Mouse (Mus musculus): ENCODE data around the gene Def6. TPM values are rescaled to one million over a fixed set of nuclear protein-coding genes. Genes with fewer than 3 reads are reported as not detected.

Def6 gene
- polyA plus RNA-seq, 1 experiment from 2014 or later, result 3.5 TPM

DNA sequence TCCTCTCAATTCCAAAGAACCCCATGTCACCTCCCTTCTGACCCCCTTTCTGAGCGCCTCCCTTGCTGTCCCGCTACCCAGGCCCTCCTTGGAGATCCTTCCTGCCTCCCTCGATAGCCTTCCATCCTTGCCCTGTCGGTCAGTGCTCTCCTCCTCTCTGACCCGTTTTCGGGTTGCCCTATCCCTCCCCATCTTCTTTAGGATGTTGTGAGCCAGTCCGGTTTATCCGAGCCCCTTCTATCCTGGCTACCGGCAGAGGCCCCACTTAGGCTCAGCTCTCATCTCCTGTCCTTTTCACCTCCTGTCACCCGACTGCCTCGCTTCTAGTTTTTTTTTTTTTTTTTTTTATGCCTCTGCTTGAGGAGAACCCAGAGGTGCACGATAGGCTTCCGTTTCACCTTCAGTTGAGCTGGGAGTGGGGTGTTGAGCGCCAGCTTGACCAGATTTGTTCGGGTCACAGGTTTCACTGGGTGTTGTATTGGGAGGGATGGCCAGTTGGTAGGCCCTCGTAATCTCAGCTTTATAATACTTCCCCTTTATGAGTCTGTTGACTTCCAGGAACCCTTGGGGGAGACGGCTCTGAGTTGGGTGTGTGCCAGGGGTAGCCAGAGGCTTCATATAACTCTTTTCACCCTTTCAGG, 25.6 kb downstream of the Def6 start:
- WGBS, result 4% methylated on average over 17 of the region's 17 CpGs
- ATAC-seq (ENCODE audit: low FRiP score, low TSS enrichment), result no peak
- peaks cover 11% of the 10 kb centered on the region for H3K4me1 ChIP-seq (ENCODE audit: control insufficient read depth, insufficient read depth, low read length)
- 0 out of 2 replicates have a peak, but pooled peaks cover 4% of the 10 kb centered on the region for H3K36me3 ChIP-seq (ENCODE audit: control insufficient read depth, insufficient read depth, low read length)
- H3K4me2 ChIP-seq (replicated peaks; ENCODE audit: low read depth, low read length), result peak overlapping the region; percentile 84
- H3K4me3 ChIP-seq (ENCODE audit: low read length), result peak overlapping the region; percentile 76
- H3K9ac ChIP-seq (ENCODE audit: low read depth, low read length), result peak overlapping the region; percentile 84
- H3K27me3 ChIP-seq (ENCODE audit: control insufficient read depth, insufficient read depth, low read length), result no peaks in the 10 kb centered on the region
- no peaks in the 10 kb centered on the region for H3K9me3 ChIP-seq (ENCODE audit: control insufficient read depth, low read length)
- no peak overlapping the region; the same call in 1 of the 2 replicates for H3K27ac ChIP-seq (ENCODE audit: low read depth, low read length)

DNA sequence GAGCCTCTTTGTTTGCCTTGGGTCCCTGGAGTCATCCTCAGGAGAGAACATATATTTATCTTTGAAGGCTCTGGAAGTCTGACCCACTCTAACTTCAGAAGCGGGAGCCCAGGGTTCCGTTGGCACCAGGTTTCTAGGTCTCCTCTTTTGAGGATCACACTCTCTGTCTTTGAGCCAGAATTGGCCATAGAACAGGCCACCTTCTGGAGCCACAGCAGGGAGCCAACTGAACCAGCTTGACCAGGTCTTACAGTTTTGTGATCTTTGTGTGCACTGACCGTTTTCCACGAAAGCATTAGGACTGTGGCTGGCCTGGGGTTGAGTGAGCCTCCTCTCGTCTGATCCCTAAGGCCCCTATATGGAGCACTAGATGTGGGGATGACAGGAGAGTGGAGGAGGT, 27.1 kb downstream of the Def6 start:
- H3K4me2 ChIP-seq (replicated peaks; ENCODE audit: low read depth, low read length), result no peak overlapping the region
- H3K27ac ChIP-seq (ENCODE audit: low read depth, low read length), result 0 out of 2 replicates have a peak overlapping the region, but pooled peaks have one; percentile 2
- H3K4me1 ChIP-seq (ENCODE audit: control insufficient read depth, insufficient read depth, low read length), result peaks cover 11% of the 10 kb centered on the region
- no peak for ATAC-seq (ENCODE audit: low FRiP score, low TSS enrichment)
- no peaks in the 10 kb centered on the region for H3K27me3 ChIP-seq (ENCODE audit: control insufficient read depth, insufficient read depth, low read length)
- 86% methylated on average over 5 of the region's 5 CpGs for whole genome bisulfite sequencing
- H3K4me3 ChIP-seq (ENCODE audit: low read length), result no peak overlapping the region
- peaks cover 4% of the 10 kb centered on the region; the same call in 1 of the 2 replicates for H3K36me3 ChIP-seq (ENCODE audit: control insufficient read depth, insufficient read depth, low read length)
- H3K9ac ChIP-seq (ENCODE audit: low read depth, low read length), result no peak overlapping the region
- H3K9me3 ChIP-seq (ENCODE audit: control insufficient read depth, low read length), result no peaks in the 10 kb centered on the region

DNA sequence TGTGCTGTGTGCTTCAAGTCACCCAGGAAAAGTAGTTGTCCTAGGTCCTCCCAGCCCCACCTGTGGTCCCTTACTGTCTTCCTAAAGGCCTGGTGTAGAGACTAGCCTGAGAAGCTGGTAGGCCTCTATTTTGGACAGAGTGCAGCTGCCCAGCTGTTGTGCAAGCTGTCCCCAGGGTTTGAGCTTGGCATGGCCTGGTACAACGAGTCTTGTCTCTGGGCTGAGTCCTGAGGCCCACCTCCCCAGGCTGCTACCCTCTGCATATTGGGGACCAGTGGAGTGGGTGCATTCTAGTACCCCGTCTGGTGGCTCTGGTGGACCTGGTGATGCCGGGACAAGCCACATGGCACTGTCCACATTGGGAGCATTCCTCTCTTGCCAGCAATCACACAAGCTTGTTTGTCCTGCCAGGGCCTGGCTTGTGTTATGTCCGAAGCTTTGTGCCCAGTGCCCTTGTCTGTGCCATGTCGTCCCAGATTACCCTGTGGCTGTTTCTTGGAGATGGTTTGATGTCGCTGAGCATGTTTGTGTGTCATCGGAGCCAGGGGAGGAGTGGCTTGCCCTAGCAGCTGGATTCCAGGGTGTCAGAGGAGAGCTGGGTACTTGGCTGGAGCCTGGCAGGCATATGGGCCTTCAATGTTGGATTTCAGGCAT, 28.5 kb downstream of the Def6 start:
- Histone ChIP-seq H3K4me3 (ENCODE audit: low read length) (no peak overlapping the region), H3K4me2 (replicated peaks; ENCODE audit: low read depth, low read length) (no peak overlapping the region), H3K36me3 (ENCODE audit: control insufficient read depth, insufficient read depth, low read length) (peaks cover 7% of the 10 kb centered on the region; the same call in 1 of the 2 replicates), H3K27ac (ENCODE audit: low read depth, low read length) (no peak overlapping the region), H3K9ac (ENCODE audit: low read depth, low read length) (no peak overlapping the region), H3K9me3 (ENCODE audit: control insufficient read depth, low read length) (no peaks in the 10 kb centered on the region), H3K27me3 (ENCODE audit: control insufficient read depth, insufficient read depth, low read length) (no peaks in the 10 kb centered on the region), H3K4me1 (ENCODE audit: control insufficient read depth, insufficient read depth, low read length) (peaks cover 11% of the 10 kb centered on the region)
- WGBS, result 77% methylated on average over 7 of the region's 7 CpGs
- ATAC-seq (ENCODE audit: low FRiP score, low TSS enrichment), result no peak

DNA sequence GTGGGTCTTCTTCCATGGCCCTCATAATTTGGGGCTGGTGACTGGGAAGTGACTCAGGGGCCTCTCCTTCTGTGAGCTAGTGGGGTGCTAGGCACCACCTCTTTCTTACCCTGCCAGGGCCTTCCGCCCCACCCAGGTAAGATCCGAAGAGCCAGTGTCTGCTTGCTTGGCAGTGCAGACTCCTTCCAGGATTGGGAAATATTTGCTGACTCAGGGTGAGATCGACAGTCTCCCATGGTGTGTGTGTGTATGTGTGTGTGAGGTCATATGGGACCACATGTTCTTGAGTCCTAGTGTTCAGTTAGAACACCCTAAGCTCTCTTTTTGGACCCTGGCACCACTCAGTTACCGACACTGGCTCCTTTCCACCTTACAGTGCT, 29.0 kb downstream of the Def6 start:
- Histone ChIP-seq H3K4me1 (ENCODE audit: control insufficient read depth, insufficient read depth, low read length) (peaks cover 11% of the 10 kb centered on the region), H3K4me2 (replicated peaks; ENCODE audit: low read depth, low read length) (no peak overlapping the region), H3K27ac (ENCODE audit: low read depth, low read length) (no peak overlapping the region), H3K4me3 (ENCODE audit: low read length) (no peak overlapping the region), H3K9me3 (ENCODE audit: control insufficient read depth, low read length) (no peaks in the 10 kb centered on the region), H3K27me3 (ENCODE audit: control insufficient read depth, insufficient read depth, low read length) (no peaks in the 10 kb centered on the region), H3K9ac (ENCODE audit: low read depth, low read length) (no peak overlapping the region), H3K36me3 (ENCODE audit: control insufficient read depth, insufficient read depth, low read length) (peaks cover 7% of the 10 kb centered on the region; the same call in 1 of the 2 replicates)
- WGBS, result 89% methylated on average over 4 of the region's 4 CpGs
- no peak for ATAC-seq (ENCODE audit: low FRiP score, low TSS enrichment)

DNA sequence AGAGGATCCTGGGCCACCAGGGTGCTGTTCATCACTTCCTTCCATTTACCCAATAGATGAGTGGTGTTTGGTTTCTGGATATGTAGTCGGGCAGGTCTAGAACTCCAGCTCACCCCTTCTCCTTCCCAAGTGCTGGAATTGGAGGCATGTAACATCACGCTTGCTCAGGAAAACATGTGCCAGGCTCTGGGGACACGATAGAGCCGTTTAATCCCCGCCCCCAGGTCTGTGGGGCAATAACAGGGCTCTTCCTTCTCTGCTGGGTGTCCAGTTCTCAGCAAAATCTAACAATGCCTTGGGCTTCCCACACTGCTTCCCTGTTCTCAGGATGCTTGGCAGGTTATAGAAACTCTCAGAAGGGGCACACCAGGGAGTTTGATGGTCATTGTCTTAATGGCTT, 29.8 kb downstream of the Def6 start:
- Histone ChIP-seq H3K9ac (ENCODE audit: low read depth, low read length) (no peak overlapping the region), H3K27ac (ENCODE audit: low read depth, low read length) (no peak overlapping the region), H3K36me3 (ENCODE audit: control insufficient read depth, insufficient read depth, low read length) (peaks cover 7% of the 10 kb centered on the region; the same call in 1 of the 2 replicates), H3K9me3 (ENCODE audit: control insufficient read depth, low read length) (no peaks in the 10 kb centered on the region), H3K4me2 (replicated peaks; ENCODE audit: low read depth, low read length) (no peak overlapping the region), H3K4me3 (ENCODE audit: low read length) (no peak overlapping the region), H3K27me3 (ENCODE audit: control insufficient read depth, insufficient read depth, low read length) (no peaks in the 10 kb centered on the region), H3K4me1 (ENCODE audit: control insufficient read depth, insufficient read depth, low read length) (peaks cover 11% of the 10 kb centered on the region)
- 69% methylated on average over 5 of the region's 5 CpGs for WGBS
- ATAC-seq (ENCODE audit: low FRiP score, low TSS enrichment), result no peak

DNA sequence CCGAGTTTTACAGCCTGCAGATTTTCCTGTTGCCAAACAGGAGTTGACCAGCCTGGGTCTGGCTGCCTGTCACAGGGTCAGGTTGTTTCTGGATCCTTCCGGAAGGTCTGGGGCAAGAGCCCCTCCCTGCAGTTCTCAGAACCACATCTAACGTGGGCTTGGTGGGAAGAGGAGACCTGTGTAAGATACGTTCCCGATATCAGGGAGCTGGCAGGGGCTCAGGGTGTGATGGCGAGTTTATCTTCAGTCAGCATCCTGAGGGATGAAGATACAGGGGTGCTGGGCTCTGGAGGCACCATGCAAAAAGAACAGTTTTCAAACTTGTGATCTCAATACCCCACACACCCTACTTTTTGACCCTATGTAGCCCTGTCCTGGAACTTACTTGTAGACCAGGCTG, 30.3 kb downstream of the Def6 start:
- no peaks in the 10 kb centered on the region for H3K9me3 ChIP-seq (ENCODE audit: control insufficient read depth, low read length)
- no peak overlapping the region for H3K9ac ChIP-seq (ENCODE audit: low read depth, low read length)
- H3K4me3 ChIP-seq (ENCODE audit: low read length), result no peak overlapping the region
- no peak for ATAC-seq (ENCODE audit: low FRiP score, low TSS enrichment)
- H3K4me2 ChIP-seq (replicated peaks; ENCODE audit: low read depth, low read length), result no peak overlapping the region
- H3K27ac ChIP-seq (ENCODE audit: low read depth, low read length), result no peak overlapping the region
- WGBS, result 83% methylated on average over 6 of the region's 6 CpGs
- peaks cover 11% of the 10 kb centered on the region for H3K4me1 ChIP-seq (ENCODE audit: control insufficient read depth, insufficient read depth, low read length)
- peaks cover 7% of the 10 kb centered on the region; the same call in 1 of the 2 replicates for H3K36me3 ChIP-seq (ENCODE audit: control insufficient read depth, insufficient read depth, low read length)
- H3K27me3 ChIP-seq (ENCODE audit: control insufficient read depth, insufficient read depth, low read length), result no peaks in the 10 kb centered on the region

DNA sequence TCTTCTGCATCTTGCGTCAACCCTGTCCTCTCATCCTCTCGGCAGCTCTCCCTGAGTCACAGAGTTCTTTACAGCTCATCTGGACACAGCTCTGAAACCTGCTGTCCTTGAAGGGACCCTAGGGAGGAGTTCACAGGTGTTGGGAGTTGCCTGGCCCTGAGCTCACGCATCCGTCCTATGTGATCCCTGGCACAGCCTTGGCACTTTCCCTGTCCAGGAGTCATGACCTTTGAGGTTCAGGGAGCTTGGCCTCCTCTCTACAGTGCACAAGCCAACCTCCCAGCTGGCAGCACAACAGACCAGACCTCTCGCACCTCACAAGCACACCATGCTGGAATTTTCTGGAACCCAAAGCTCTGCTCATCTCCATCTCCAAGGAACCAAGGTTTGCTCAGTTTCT, 33.3 kb downstream of the Def6 start:
- H3K4me1 ChIP-seq (ENCODE audit: control insufficient read depth, insufficient read depth, low read length), result peaks cover 13% of the 10 kb centered on the region; the same call in 1 of the 2 replicates
- no peak overlapping the region for H3K4me2 ChIP-seq (replicated peaks; ENCODE audit: low read depth, low read length)
- 83% methylated on average over 5 of the region's 5 CpGs for WGBS
- H3K9ac ChIP-seq (ENCODE audit: low read depth, low read length), result no peak overlapping the region
- H3K27me3 ChIP-seq (ENCODE audit: control insufficient read depth, insufficient read depth, low read length), result no peaks in the 10 kb centered on the region
- H3K36me3 ChIP-seq (ENCODE audit: control insufficient read depth, insufficient read depth, low read length), result peaks cover 7% of the 10 kb centered on the region; the same call in 1 of the 2 replicates
- H3K4me3 ChIP-seq (ENCODE audit: low read length), result no peak overlapping the region
- H3K9me3 ChIP-seq (ENCODE audit: control insufficient read depth, low read length), result no peaks in the 10 kb centered on the region
- no peak for ATAC-seq (ENCODE audit: low FRiP score, low TSS enrichment)
- no peak overlapping the region for H3K27ac ChIP-seq (ENCODE audit: low read depth, low read length)

DNA sequence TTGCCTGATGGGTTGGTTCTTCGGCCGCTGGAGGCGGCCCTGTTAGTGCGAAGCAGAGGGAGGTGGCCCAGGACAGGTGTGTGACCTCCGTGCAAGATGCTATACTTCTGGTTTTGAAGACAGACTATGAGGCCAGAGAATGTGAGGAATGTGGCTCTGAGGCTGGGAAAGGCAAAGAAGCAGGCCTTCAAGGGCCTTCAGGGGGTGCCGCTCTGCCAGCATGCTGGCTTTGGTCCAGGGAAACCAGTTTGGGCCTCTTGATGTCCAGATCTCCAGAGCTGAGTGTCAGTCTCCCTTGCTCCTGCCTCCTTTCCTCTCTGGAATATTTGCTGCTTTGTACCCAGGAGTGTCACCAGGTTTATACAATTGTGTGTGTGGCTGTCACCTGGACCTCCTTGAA, 34.7 kb downstream of the Def6 start:
- 81% methylated on average over 6 of the region's 6 CpGs for WGBS
- Histone ChIP-seq H3K9ac (ENCODE audit: low read depth, low read length) (no peak overlapping the region), H3K27ac (ENCODE audit: low read depth, low read length) (no peak overlapping the region), H3K4me3 (ENCODE audit: low read length) (no peak overlapping the region), H3K4me2 (replicated peaks; ENCODE audit: low read depth, low read length) (no peak overlapping the region), H3K4me1 (ENCODE audit: control insufficient read depth, insufficient read depth, low read length) (peaks cover 18% of the 10 kb centered on the region; the same call in 1 of the 2 replicates), H3K9me3 (ENCODE audit: control insufficient read depth, low read length) (no peaks in the 10 kb centered on the region), H3K36me3 (ENCODE audit: control insufficient read depth, insufficient read depth, low read length) (peaks cover 3% of the 10 kb centered on the region; the same call in 1 of the 2 replicates), H3K27me3 (ENCODE audit: control insufficient read depth, insufficient read depth, low read length) (no peaks in the 10 kb centered on the region)
- no peak for ATAC-seq (ENCODE audit: low FRiP score, low TSS enrichment)

DNA sequence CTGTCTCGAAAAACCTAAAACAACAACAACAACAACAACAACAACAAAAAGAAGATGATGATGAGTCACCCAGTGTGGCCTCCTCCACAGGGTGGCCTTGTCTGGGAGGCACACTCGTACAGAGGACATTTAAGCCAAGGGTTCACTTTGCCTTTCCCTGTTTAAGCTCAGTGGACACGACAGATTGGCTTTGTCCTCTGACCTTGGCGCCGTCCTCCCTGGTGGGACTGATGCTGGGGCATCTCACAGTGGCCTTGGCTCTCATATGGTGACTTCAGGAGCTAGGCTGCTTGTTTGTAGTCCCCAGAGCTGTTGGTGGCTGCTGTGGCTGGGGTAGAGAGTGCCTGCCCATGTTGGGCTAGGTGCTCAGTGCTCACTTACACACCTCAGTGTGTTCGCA, 36.6 kb downstream of the Def6 start:
- no peak for ATAC-seq (ENCODE audit: low FRiP score, low TSS enrichment)
- peaks cover 3% of the 10 kb centered on the region; the same call in 1 of the 2 replicates for H3K36me3 ChIP-seq (ENCODE audit: control insufficient read depth, insufficient read depth, low read length)
- no peak overlapping the region for H3K9ac ChIP-seq (ENCODE audit: low read depth, low read length)
- no peak overlapping the region for H3K4me2 ChIP-seq (replicated peaks; ENCODE audit: low read depth, low read length)
- H3K4me3 ChIP-seq (ENCODE audit: low read length), result no peak overlapping the region
- H3K27me3 ChIP-seq (ENCODE audit: control insufficient read depth, insufficient read depth, low read length), result no peaks in the 10 kb centered on the region
- H3K4me1 ChIP-seq (ENCODE audit: control insufficient read depth, insufficient read depth, low read length), result peaks cover 24% of the 10 kb centered on the region; the same call in 1 of the 2 replicates
- no peak overlapping the region for H3K27ac ChIP-seq (ENCODE audit: low read depth, low read length)
- no peaks in the 10 kb centered on the region for H3K9me3 ChIP-seq (ENCODE audit: control insufficient read depth, low read length)
- 77% methylated on average over 6 of the region's 6 CpGs for WGBS
